Mouse (Mus musculus) C2C12 (cell line): ENCODE measurements around the gene Olfm1.

Source experiments
- CTCF ChIP-seq: IDR thresholded peaks from one replicate; pipeline ENCODE4 v1.5.1; 2011; ENCODE audit not compliant: control insufficient read depth, insufficient read depth, insufficient read length
- MYOD1 ChIP-seq: IDR thresholded peaks from one replicate; pipeline ENCODE4 v1.6.1; 2011; ENCODE audit warnings: low read depth; ENCODE audit not compliant: control insufficient read depth, insufficient read length
- MYOG ChIP-seq: IDR thresholded peaks from one replicate; pipeline ENCODE4 v1.6.1; 2011; ENCODE audit not compliant: control insufficient read depth, insufficient read length; ENCODE audit errors: extremely low read depth
- USF1 ChIP-seq: IDR thresholded peaks from one replicate; pipeline ENCODE4 v1.6.1; 2011; ENCODE audit warnings: low read depth, mild to moderate bottlenecking, control low read depth, moderate library complexity

DNA sequence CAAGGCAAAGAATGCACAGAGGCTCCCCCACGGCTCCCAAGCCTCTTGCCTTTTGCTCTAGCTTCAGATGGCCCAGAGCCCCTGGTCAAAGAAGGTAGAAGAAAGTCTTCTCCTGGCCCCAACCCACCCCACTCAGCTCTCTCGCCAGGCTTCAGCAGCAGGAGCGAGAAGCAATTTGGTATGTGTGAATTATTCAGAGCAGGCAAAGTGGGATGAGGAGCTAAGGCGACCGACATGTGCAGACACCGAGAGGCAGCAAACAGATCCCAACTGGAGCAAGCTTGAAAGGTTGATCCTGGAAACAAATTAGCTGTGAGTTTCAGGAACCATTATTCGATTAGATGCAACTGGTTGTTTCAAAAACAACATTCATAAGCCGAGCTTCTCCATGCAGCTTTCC lies 46.8 kb downstream of the Olfm1 start:
- TF ChIP-seq CTCF, result no peak
- TF ChIP-seq MYOG, result no peak
- TF ChIP-seq USF1, result no peak
- TF ChIP-seq MYOD1, result no peak
